ENCODE assay signal across 24 mouse cellular contexts in genomic region chr15:82161965-82162600, GRCm38 (mm10). TPM values are rescaled to one million over a fixed set of nuclear protein-coding genes. Genes with fewer than 3 reads are reported as not detected.
DNase-seq lines count a peak whose midpoint lies in the region; ATAC-seq and TF ChIP-seq lines count a peak whose summit lies in the region.
"Had no signal": no experiment of that assay in that cellular context is flagged by ENCODE, and none has a peak within 500 bp of the region (broad histone marks: within the 10 kb centered on the region; RNA-seq: fewer than 3 reads in every experiment).

No protein-coding gene starts in this region.

- no peaks in the 10 kb centered on the region for H3K27me3 ChIP-seq in liver, embryonic 12.5 days (replicated peaks)
- H3K27me3 ChIP-seq in liver, postnatal 0 days (ENCODE audit: insufficient read depth, low read length), result no peaks in the 10 kb centered on the region
- H3K27me3 ChIP-seq: forebrain, embryonic 13.5 days; neural tube, embryonic 12.5 days had no signal

- peaks cover 100% of the 10 kb centered on the region for H3K4me1 ChIP-seq in liver, embryonic 12.5 days
- H3K4me1 ChIP-seq in liver, postnatal 0 days (ENCODE audit: insufficient read depth), result peaks cover 65% of the 10 kb centered on the region

- 86% methylated on average over 12 of the region's 12 CpGs for WGBS in liver, embryonic 12.5 days (ENCODE audit: insufficient replicate concordance)
- WGBS in liver, postnatal 0 days (ENCODE audit: insufficient replicate concordance), result 88% methylated on average over 12 of the region's 12 CpGs

- DNase-seq in CD4-positive, CD25-positive, alpha-beta regulatory T cell, adult 2 months (ENCODE audit: low read depth, low spot score), result peak; percentile 26
- DNase-seq in liver, postnatal 0 days, result no peak
- peak; percentile 53 for DNase-seq in thymus, postnatal 14 days
- no peak for DNase-seq in thymus, postnatal 4 days
- DNase-seq in thymus, postnatal 25 days, result peak; percentile 52
- no peak for DNase-seq in left cerebral cortex, postnatal 25 days (ENCODE audit: low spot score in 2 of 2)
- DNase-seq: adrenal gland, adult 8-10 months; cerebellum, adult 2 months; cerebellum, postnatal 14 days; gastrocnemius, postnatal 14 days; kidney, adult 18-20 months; kidney, postnatal 4 days; lung, adult 2 months; lung, postnatal 14 days; right cerebral cortex, adult 18-20 months had no signal

- TF ChIP-seq CTCF in liver, postnatal 0 days (IDR thresholded peaks at IDR 0.05; ENCODE audit: low read depth), result no peak

- no peak overlapping the region for H3K4me2 ChIP-seq in liver, embryonic 12.5 days
- H3K4me2 ChIP-seq in liver, postnatal 0 days (ENCODE audit: low read depth, low read length), result no peak overlapping the region
- H3K4me2 ChIP-seq: forebrain, embryonic 13.5 days; hindbrain, embryonic 14.5 days; midbrain, embryonic 11.5 days; neural tube, embryonic 12.5 days had no signal

- H3K36me3 ChIP-seq in liver, embryonic 12.5 days, result peaks cover 11% of the 10 kb centered on the region; the same call in 1 of the 2 replicates
- no peaks in the 10 kb centered on the region for H3K36me3 ChIP-seq in liver, postnatal 0 days (replicated peaks; ENCODE audit: insufficient read depth, low read length)
- H3K36me3 ChIP-seq: heart, embryonic 10.5 days had no signal

- no peak overlapping the region for H3K4me3 ChIP-seq in liver, embryonic 12.5 days
- H3K4me3 ChIP-seq in liver, postnatal 0 days (ENCODE audit: low read depth, low read length), result no peak overlapping the region
- H3K4me3 ChIP-seq: forebrain, embryonic 13.5 days; heart, embryonic 10.5 days; neural tube, embryonic 12.5 days had no signal

- peak overlapping the region; percentile 96 for H3K27ac ChIP-seq in liver, embryonic 12.5 days
- H3K27ac ChIP-seq in liver, postnatal 0 days (ENCODE audit: low read depth), result no peak overlapping the region
- H3K27ac ChIP-seq: forebrain, embryonic 13.5 days; heart, embryonic 10.5 days; hindbrain, embryonic 14.5 days; neural tube, embryonic 12.5 days had no signal

- ATAC-seq in CD4-positive, CD25-positive, alpha-beta regulatory T cell, adult 4 months, result no peak
- ATAC-seq in liver, embryonic 12.5 days, result no peak
- ATAC-seq in liver, postnatal 0 days, result no peak
- ATAC-seq: forebrain, embryonic 13.5 days; midbrain, embryonic 16.5 days had no signal

- no peak overlapping the region for H3K9ac ChIP-seq in liver, embryonic 12.5 days
- no peak overlapping the region for H3K9ac ChIP-seq in liver, postnatal 0 days (replicated peaks)
- H3K9ac ChIP-seq: forebrain, embryonic 13.5 days; hindbrain, embryonic 14.5 days; neural tube, embryonic 12.5 days had no signal

- H3K9me3 ChIP-seq in liver, embryonic 12.5 days (replicated peaks), result no peaks in the 10 kb centered on the region
- H3K9me3 ChIP-seq in liver, postnatal 0 days (ENCODE audit: low read length), result no peaks in the 10 kb centered on the region
- H3K9me3 ChIP-seq: forebrain, embryonic 13.5 days; heart, embryonic 10.5 days; neural tube, embryonic 12.5 days had no signal

- intact Hi-C loops in left cerebral cortex, postnatal 25 days (cut with DNase I), result no loop called here

- TF ChIP-seq EP300 in liver, postnatal 0 days (IDR thresholded peaks at IDR 0.05; ENCODE audit: low read depth), result no peak

RNA-seq across cellular contexts. Expression of gene Srebf2, which starts 15.1 kb away (rescaled TPM):
- 10 to 100 TPM; 32.2 to 56.0 TPM for polyA plus RNA-seq in CD4-positive, CD25-positive, alpha-beta regulatory T cell, adult 4 months (2017; shearing (Covaris generic))
- 96.9 and 99.4 TPM in 2 replicates for polyA plus RNA-seq in liver, embryonic 12.5 days (2016; fragmentation: Nextera tagmentation; extraction: Ambion mirVana)
- 30.3 and 33.6 TPM in 2 replicates for polyA plus RNA-seq in liver, postnatal 0 days (2015; fragmentation: Nextera tagmentation; extraction: Ambion mirVana)
- 100 to 1,000 TPM; 179 to 183 TPM for total RNA-seq in left cerebral cortex, postnatal 25 days (2021)

RNA-seq across cellular contexts. Expression of gene Ccdc134, which starts 34.4 kb away (rescaled TPM):
- 10 to 100 TPM; 18.5 to 26.0 TPM for polyA plus RNA-seq in CD4-positive, CD25-positive, alpha-beta regulatory T cell, adult 4 months (2017; shearing (Covaris generic))
- 12.2 TPM in 2 replicates for polyA plus RNA-seq in liver, embryonic 12.5 days (2016; fragmentation: Nextera tagmentation; extraction: Ambion mirVana)
- 3.6 and 4.0 TPM in 2 replicates for polyA plus RNA-seq in liver, postnatal 0 days (2015; fragmentation: Nextera tagmentation; extraction: Ambion mirVana)
- total RNA-seq in left cerebral cortex, postnatal 25 days (2021), result 10 to 100 TPM; 13.6 to 13.8 TPM

RNA-seq across cellular contexts. Expression of gene Shisa8, which starts 50.5 kb away (rescaled TPM):
- not detected for polyA plus RNA-seq in CD4-positive, CD25-positive, alpha-beta regulatory T cell, adult 4 months (2017; shearing (Covaris generic))
- 0.31 and 0.37 TPM in 2 replicates for polyA plus RNA-seq in liver, embryonic 12.5 days (2016; fragmentation: Nextera tagmentation; extraction: Ambion mirVana)
- 0.08 and 0.13 TPM in 2 replicates for polyA plus RNA-seq in liver, postnatal 0 days (2015; fragmentation: Nextera tagmentation; extraction: Ambion mirVana)
- 1 to 10 TPM; 2.3 to 4.2 TPM for total RNA-seq in left cerebral cortex, postnatal 25 days (2021)
- total RNA-seq: granulocyte monocyte progenitor cell, adult 5-6 weeks had no signal

Comparison
In these comparisons a context has a peak if more than half of its experiments do, and no peak if none do; other contexts are left out.
1. DNase-seq: peak in CD4-positive, CD25-positive, alpha-beta regulatory T cell, adult 2 months (single experiment), thymus, postnatal 14 days (single experiment) and thymus, postnatal 25 days (single experiment); none in liver, postnatal 0 days (single experiment), thymus, postnatal 4 days (single experiment) and left cerebral cortex, postnatal 25 days (0 of 2).